In genomic region chr8:112078621-112079020, GRCm38 (mm10) we compare ENCODE assay signal across 22 mouse cellular contexts.
"Had no signal": no experiment of that assay in that cellular context is flagged by ENCODE, and none has a peak within 500 bp of the region (broad histone marks: within the 10 kb centered on the region; RNA-seq: fewer than 3 reads in every experiment).

No protein-coding gene starts in this region.

- ATAC-seq: liver, postnatal 0 days; lung, postnatal 0 days; midbrain, embryonic 13.5 days; midbrain, embryonic 16.5 days had no signal

- H3K27ac ChIP-seq: limb, embryonic 12.5 days; limb, embryonic 15.5 days; liver, embryonic 14.5 days; midbrain, embryonic 10.5 days; midbrain, embryonic 13.5 days; neural tube, embryonic 13.5 days; stomach, embryonic 15.5 days had no signal

- H3K9ac ChIP-seq: limb, embryonic 12.5 days; limb, embryonic 15.5 days; liver, embryonic 14.5 days; liver, postnatal 0 days; lung, embryonic 14.5 days; midbrain, embryonic 13.5 days; neural tube, embryonic 13.5 days; stomach, embryonic 15.5 days had no signal

- H3K4me2 ChIP-seq: limb, embryonic 12.5 days; limb, embryonic 15.5 days; liver, embryonic 11.5 days; lung, embryonic 14.5 days; midbrain, embryonic 13.5 days; neural tube, embryonic 13.5 days; stomach, embryonic 15.5 days had no signal

- H3K4me1 ChIP-seq: limb, embryonic 12.5 days; limb, embryonic 15.5 days; megakaryocyte, embryonic 14.5 days; midbrain, embryonic 10.5 days; midbrain, embryonic 13.5 days; stomach, embryonic 15.5 days had no signal

- H3K4me3 ChIP-seq: limb, embryonic 12.5 days; limb, embryonic 15.5 days; megakaryocyte, embryonic 14.5 days; midbrain, embryonic 10.5 days; midbrain, embryonic 13.5 days; myocyte; neural tube, embryonic 13.5 days; stomach, embryonic 15.5 days had no signal

- H3K9me3 ChIP-seq: limb, embryonic 12.5 days; limb, embryonic 15.5 days; megakaryocyte, embryonic 14.5 days; midbrain, embryonic 10.5 days; midbrain, embryonic 13.5 days; neural tube, embryonic 13.5 days; stomach, embryonic 15.5 days had no signal

- H3K27me3 ChIP-seq: limb, embryonic 12.5 days; limb, embryonic 15.5 days; megakaryocyte, embryonic 14.5 days; midbrain, embryonic 13.5 days; neural tube, embryonic 13.5 days; stomach, embryonic 15.5 days had no signal

- DNase-seq: kidney, adult 18-20 months; kidney, adult 9 months; kidney, postnatal 14 days; kidney, postnatal 4 days; liver, postnatal 0 days; lung, embryonic 14.5 days; retina, postnatal 1 day; right cerebral cortex, postnatal 25 days; spleen, adult 18-20 months; thymus, postnatal 25 days had no signal

- H3K36me3 ChIP-seq: limb, embryonic 12.5 days; limb, embryonic 15.5 days; midbrain, embryonic 10.5 days; midbrain, embryonic 13.5 days; neural tube, embryonic 13.5 days; stomach, embryonic 15.5 days had no signal
